Mouse (Mus musculus) lung, adult 2 months (tissue): ENCODE results near the gene Txnrd3.

ENCODE experiments used
- CTCF ChIP-seq: fragments of 200-500 bp; IDR thresholded peaks from 2 replicates; pipeline ENCODE4 v1.5.1; 2011; ENCODE audit warnings: mild to moderate bottlenecking, low read length, control low read depth; ENCODE audit not compliant: insufficient read depth
- POLR2A ChIP-seq: fragments of 200-500 bp; IDR thresholded peaks from 2 replicates; pipeline ENCODE4 v1.6.1; 2011; ENCODE audit warnings: low read depth, mild to moderate bottlenecking, control low read depth, low read length, borderline replicate concordance; ENCODE audit errors: extremely low read depth

- no peak for TF ChIP-seq POLR2A
- TF ChIP-seq CTCF = no peak
Measured at GRCm38 (mm10) chr6:89655011-89655410, 11.2 kb downstream of the Txnrd3 start.
